Mouse (Mus musculus) limb, embryonic 14.5 days (tissue): ENCODE data around the gene Cpn1. TPM values are rescaled to one million over a fixed set of nuclear protein-coding genes. Genes with fewer than 3 reads are reported as not detected.

Source experiments
- ATAC-seq: fragments of 200-750 bp; cut with Nextera tagmentation; 2 replicates; pipeline ENCODE4 v1.8.0; 2017; ENCODE audit warnings: low read depth, moderate number of reproducible peaks, moderate TSS enrichment; ENCODE audit not compliant: low FRiP score
- DNase-seq: peaks from one replicate; pipeline ENCODE4 v3.0.0-alpha.2; 2015; ENCODE audit warnings: low spot score
- H3K27ac ChIP-seq: fragments of 300-500 bp; sonication (generic); replicated peaks from 2 replicates; pipeline ENCODE4 v1.5.1; 2014; ENCODE audit warnings: low read depth, mild to moderate bottlenecking, low read length, moderate library complexity, mixed read lengths
- H3K27me3 ChIP-seq: fragments of 300-500 bp; sonication (generic); 2 replicates; pipeline ENCODE4 v1.6.1; 2014; ENCODE audit warnings: low read length, mixed read lengths; ENCODE audit not compliant: control insufficient read depth, insufficient read depth
- H3K36me3 ChIP-seq: fragments of 300-500 bp; sonication (generic); 2 replicates; pipeline ENCODE4 v1.6.1; 2014; ENCODE audit warnings: mild to moderate bottlenecking, low read length, moderate library complexity, mixed read lengths; ENCODE audit not compliant: control insufficient read depth, insufficient read depth
- H3K4me1 ChIP-seq: fragments of 300-500 bp; sonication (generic); 2 replicates; pipeline ENCODE4 v1.6.1; 2014; ENCODE audit warnings: antibody characterized with exemption, low read length, mixed read lengths; ENCODE audit not compliant: control insufficient read depth, insufficient read depth
- H3K4me2 ChIP-seq: fragments of 300-500 bp; sonication (generic); replicated peaks from 2 replicates; pipeline ENCODE4 v1.6.1; 2014; ENCODE audit warnings: low read depth, mild to moderate bottlenecking, low read length, moderate library complexity; ENCODE audit not compliant: severe bottlenecking
- H3K4me3 ChIP-seq: fragments of 300-500 bp; sonication (generic); replicated peaks from 2 replicates; pipeline ENCODE4 v1.5.1; 2014; ENCODE audit warnings: low read length
- H3K9ac ChIP-seq: fragments of 300-500 bp; sonication (generic); 2 replicates; pipeline ENCODE4 v1.6.1; 2014; ENCODE audit warnings: mild to moderate bottlenecking, low read depth, low read length, moderate library complexity; ENCODE audit not compliant: severe bottlenecking
- H3K9me3 ChIP-seq: fragments of 300-500 bp; sonication (generic); 2 replicates; pipeline ENCODE4 v1.6.1; 2016; ENCODE audit warnings: low read length; ENCODE audit not compliant: control insufficient read depth
- POLR2A ChIP-seq: fragments of 200-500 bp; IDR thresholded peaks from 2 replicates; pipeline ENCODE4 v1.8.0; 2012; ENCODE audit warnings: inconsistent platforms, mild to moderate bottlenecking, moderate library complexity, borderline replicate concordance; ENCODE audit not compliant: insufficient read depth, insufficient read length; ENCODE audit errors: extremely low read depth
- WGBS: fragments of 180-500 bp; shearing (Covaris S2); extraction: QIAGEN DNeasy Blood & Tissue Kit; methylation state at CpG from one replicate; pipeline ENCODE4 v1.1.7; 2014; 5-methylcytosine and 5-hydroxymethylcytosine counted together
- polyA plus RNA-seq, 2 experiments: library from polyadenylated mRNA; depleted of rRNA in 1 of 2; stranded (reverse) in 1 of 2; unstranded in 1 of 2; fragments of >200 nt; fragmentation: Nextera tagmentation in 1 of 2; extraction: Ambion mirVana in 1 of 2; gene quantifications; 2 replicates each; pipeline versions ENCODE4 v1.2.1 to v1.2.3; 2012 to 2014

Gene Cpn1
- polyA plus RNA-seq, 2 experiments: 0.14 to 0.19 TPM

DNA sequence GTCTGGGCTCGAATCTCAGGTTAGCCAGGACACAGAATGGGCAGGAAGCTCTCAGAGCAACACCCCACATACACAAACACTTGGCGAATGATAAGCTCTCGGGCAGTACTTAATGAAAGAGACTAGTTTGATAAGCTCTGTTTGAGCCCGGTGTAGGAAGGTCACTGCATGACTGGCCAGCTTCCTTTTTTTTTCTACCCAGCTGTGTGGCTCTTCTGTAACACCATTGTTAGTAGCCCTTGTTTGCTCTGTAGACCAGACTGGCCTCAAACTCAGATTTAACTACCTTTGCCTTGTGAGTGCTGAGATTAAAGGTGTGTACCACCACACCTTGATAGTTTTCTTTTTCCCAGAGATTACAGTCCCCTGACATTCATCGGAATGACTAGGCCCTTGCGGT, 27.5 kb upstream of the Cpn1 start:
- Histone ChIP-seq H3K36me3 (no peaks in the 10 kb centered on the region), H3K27me3 (no peaks in the 10 kb centered on the region), H3K27ac (no peak overlapping the region), H3K4me3 (no peak overlapping the region), H3K4me2 (no peak overlapping the region), H3K4me1 (no peaks in the 10 kb centered on the region), H3K9ac (no peak overlapping the region), H3K9me3 (no peaks in the 10 kb centered on the region)
- no peak for TF ChIP-seq POLR2A
- DNase-seq (no peak), ATAC-seq (no peak)
- WGBS: 83% methylated on average over 6 of the region's 6 CpGs

- H3K9me3 ChIP-seq: no peaks in the 10 kb centered on the region
- DNase-seq (no peak), ATAC-seq (no peak)
- 66% methylated on average over 15 of the region's 15 CpGs for WGBS
- no peak overlapping the region for H3K27ac ChIP-seq
- H3K9ac ChIP-seq: no peak overlapping the region
- H3K27me3 ChIP-seq: no peaks in the 10 kb centered on the region
- no peaks in the 10 kb centered on the region; the same call in 1 of the 2 replicates for H3K4me1 ChIP-seq
- no peaks in the 10 kb centered on the region for H3K36me3 ChIP-seq
- H3K4me2 ChIP-seq: no peak overlapping the region
- no peak for TF ChIP-seq POLR2A
- H3K4me3 ChIP-seq: no peak overlapping the region
Observed at GRCm38 (mm10) chr19:44008784-44009183, 22.4 kb upstream of the Cpn1 start.

GRCm38 (mm10) chr19:44007186-44007585, 20.8 kb upstream of the Cpn1 start:
- no peak overlapping the region for H3K4me2 ChIP-seq
- no peak overlapping the region for H3K9ac ChIP-seq
- ATAC-seq (no peak), DNase-seq (no peak)
- 44% methylated on average over 12 of the region's 12 CpGs for WGBS
- no peaks in the 10 kb centered on the region; the same call in 1 of the 2 replicates for H3K4me1 ChIP-seq
- no peaks in the 10 kb centered on the region for H3K9me3 ChIP-seq
- no peak overlapping the region for H3K4me3 ChIP-seq
- TF ChIP-seq POLR2A: no peak
- H3K36me3 ChIP-seq: no peaks in the 10 kb centered on the region
- H3K27me3 ChIP-seq: no peaks in the 10 kb centered on the region
- no peak overlapping the region for H3K27ac ChIP-seq

- ATAC-seq: no peak
- Histone ChIP-seq H3K9me3 (no peaks in the 10 kb centered on the region), H3K4me3 (no peak overlapping the region), H3K4me2 (no peak overlapping the region), H3K9ac (no peak overlapping the region), H3K27me3 (no peaks in the 10 kb centered on the region), H3K36me3 (no peaks in the 10 kb centered on the region), H3K4me1 (no peaks in the 10 kb centered on the region; the same call in 1 of the 2 replicates), H3K27ac (no peak overlapping the region)
- DNase-seq: no peak
- 65% methylated on average over 4 of the region's 4 CpGs for WGBS
- no peak for TF ChIP-seq POLR2A
Observed at GRCm38 (mm10) chr19:44005025-44005424, 18.7 kb upstream of the Cpn1 start.

DNA sequence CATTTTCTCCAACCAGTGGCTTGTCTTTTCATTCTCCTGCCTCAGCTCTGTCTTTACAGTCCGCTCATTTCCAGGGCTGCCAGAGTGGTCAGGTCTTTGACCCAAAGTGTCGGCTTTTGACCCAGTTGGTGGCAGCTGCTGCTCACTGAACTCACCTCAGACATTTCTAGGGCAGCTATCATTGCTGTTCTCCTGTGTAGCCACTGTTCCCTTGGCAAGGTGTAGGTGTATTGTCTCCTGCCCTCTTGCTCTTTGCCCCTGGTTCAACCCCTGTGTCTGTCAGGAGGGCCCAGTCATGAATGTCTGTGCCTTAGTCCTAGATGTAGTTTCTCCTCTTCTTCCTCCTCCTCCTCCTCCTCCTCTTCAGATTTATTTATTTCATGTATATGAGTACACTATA, 17.9 kb upstream of the Cpn1 start:
- Histone ChIP-seq H3K4me3 (no peak overlapping the region), H3K9me3 (no peaks in the 10 kb centered on the region), H3K9ac (no peak overlapping the region), H3K27me3 (no peaks in the 10 kb centered on the region), H3K4me2 (no peak overlapping the region), H3K27ac (no peak overlapping the region), H3K4me1 (no peaks in the 10 kb centered on the region; the same call in 1 of the 2 replicates), H3K36me3 (no peaks in the 10 kb centered on the region)
- 88% methylated on average over 2 of the region's 2 CpGs for WGBS
- no peak for TF ChIP-seq POLR2A
- DNase-seq (no peak), ATAC-seq (no peak)

- Histone ChIP-seq H3K27ac (no peak overlapping the region), H3K9me3 (no peaks in the 10 kb centered on the region), H3K9ac (no peak overlapping the region), H3K27me3 (no peaks in the 10 kb centered on the region), H3K4me3 (no peak overlapping the region), H3K36me3 (no peaks in the 10 kb centered on the region), H3K4me2 (no peak overlapping the region), H3K4me1 (no peaks in the 10 kb centered on the region)
- no peak for TF ChIP-seq POLR2A
- ATAC-seq (no peak), DNase-seq (no peak)
- WGBS: 71% methylated on average over 5 of the region's 5 CpGs
Observed at GRCm38 (mm10) chr19:44000720-44001119, 14.4 kb upstream of the Cpn1 start.
